In the genomic region with DNA sequence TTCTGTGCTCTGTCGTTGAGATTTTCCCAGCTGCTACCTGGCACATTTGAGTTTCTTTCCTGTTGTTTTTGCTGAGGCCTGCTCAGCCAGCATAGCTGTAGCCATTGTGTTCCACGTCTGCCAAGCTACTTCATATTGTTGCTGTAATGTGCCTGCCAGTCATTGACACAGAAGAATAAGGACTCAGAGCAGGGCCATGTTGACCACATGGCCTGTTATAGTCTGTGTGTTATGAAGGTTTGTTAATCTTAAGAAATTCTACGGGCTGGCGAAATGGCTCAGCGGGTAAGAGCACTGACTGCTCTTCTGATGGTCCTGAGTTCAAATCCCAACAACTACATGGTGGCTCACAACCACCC, we compare ENCODE assay signal across 12 mouse cellular contexts. TPM values are rescaled to one million over a fixed set of nuclear protein-coding genes. Genes with fewer than 3 reads are reported as not detected.
A peak's percentile ranks its signal among the peaks of the same experiment; 100 is the strongest.
DNase-seq lines count a peak whose midpoint lies in the region; ATAC-seq lines count a peak whose summit lies in the region.
"Had no signal": no experiment of that assay in that cellular context is flagged by ENCODE, and none has a peak within 500 bp of the region (broad histone marks: within the 10 kb centered on the region; RNA-seq: fewer than 3 reads in every experiment).

No protein-coding gene starts in this region.

- DNase-seq in kidney, adult 9 months: no peak
- DNase-seq in embryo, embryonic 10.5 days (ENCODE audit: low spot score): peak; percentile 27
- DNase-seq in midbrain, embryonic 14.5 days: no peak
- no peak for DNase-seq in right cerebral cortex, adult 2 months (ENCODE audit: low spot score in 2 of 2)
- no peak for DNase-seq in testis, postnatal 14 days (ENCODE audit: low spot score)
- DNase-seq: kidney, postnatal 14 days; right cerebral cortex, adult 18-20 months had no signal

- no peak overlapping the region for H3K4me3 ChIP-seq in kidney, embryonic 15.5 days (replicated peaks)
- no peak overlapping the region for H3K4me3 ChIP-seq in forebrain, embryonic 13.5 days
- no peak overlapping the region for H3K4me3 ChIP-seq in midbrain, embryonic 14.5 days (replicated peaks; ENCODE audit: low read depth, low read length)
- H3K4me3 ChIP-seq in intestine, embryonic 15.5 days (replicated peaks): no peak overlapping the region

- no peak for ATAC-seq in kidney, embryonic 15.5 days (replicated peaks; ENCODE audit: low FRiP score)
- peak; percentile 80 for ATAC-seq in forebrain, embryonic 13.5 days
- ATAC-seq in midbrain, embryonic 14.5 days (ENCODE audit: low FRiP score, low TSS enrichment): no peak
- no peak for ATAC-seq in intestine, embryonic 15.5 days

- peaks cover 8% of the 10 kb centered on the region for H3K4me1 ChIP-seq in kidney, embryonic 15.5 days
- peaks cover 20% of the 10 kb centered on the region for H3K4me1 ChIP-seq in forebrain, embryonic 13.5 days
- peaks cover 11% of the 10 kb centered on the region for H3K4me1 ChIP-seq in midbrain, embryonic 14.5 days (ENCODE audit: control insufficient read depth, insufficient read depth, low read length)
- H3K4me1 ChIP-seq in intestine, embryonic 15.5 days (replicated peaks): no peaks in the 10 kb centered on the region

- H3K9ac ChIP-seq in kidney, embryonic 15.5 days: no peak overlapping the region
- H3K9ac ChIP-seq in forebrain, embryonic 13.5 days: no peak overlapping the region
- no peak overlapping the region for H3K9ac ChIP-seq in midbrain, embryonic 14.5 days (replicated peaks; ENCODE audit: low read length)
- H3K9ac ChIP-seq in intestine, embryonic 15.5 days: no peak overlapping the region

- H3K36me3 ChIP-seq in kidney, embryonic 15.5 days: no peaks in the 10 kb centered on the region
- no peaks in the 10 kb centered on the region for H3K36me3 ChIP-seq in forebrain, embryonic 13.5 days (ENCODE audit: poor library complexity, severe bottlenecking)
- H3K36me3 ChIP-seq in midbrain, embryonic 14.5 days (ENCODE audit: control insufficient read depth, insufficient read depth, low read length): no peaks in the 10 kb centered on the region
- no peaks in the 10 kb centered on the region for H3K36me3 ChIP-seq in intestine, embryonic 15.5 days

- WGBS in kidney, embryonic 15.5 days: 66% methylated on average over 5 of the region's 5 CpGs
- WGBS in forebrain, embryonic 13.5 days: 25% methylated on average over 5 of the region's 5 CpGs
- 49% methylated on average over 5 of the region's 5 CpGs for WGBS in midbrain, embryonic 14.5 days
- WGBS in intestine, embryonic 15.5 days: 70% methylated on average over 5 of the region's 5 CpGs

- H3K27me3 ChIP-seq in kidney, embryonic 15.5 days: no peaks in the 10 kb centered on the region
- no peaks in the 10 kb centered on the region for H3K27me3 ChIP-seq in forebrain, embryonic 13.5 days
- no peaks in the 10 kb centered on the region for H3K27me3 ChIP-seq in midbrain, embryonic 14.5 days (ENCODE audit: control insufficient read depth, insufficient read depth, low read length)
- H3K27me3 ChIP-seq in intestine, embryonic 15.5 days (replicated peaks): no peaks in the 10 kb centered on the region

- no peak overlapping the region for H3K4me2 ChIP-seq in kidney, embryonic 15.5 days
- H3K4me2 ChIP-seq in forebrain, embryonic 13.5 days: no peak overlapping the region
- H3K4me2 ChIP-seq in midbrain, embryonic 14.5 days (ENCODE audit: low read length): no peak overlapping the region
- no peak overlapping the region for H3K4me2 ChIP-seq in intestine, embryonic 15.5 days (replicated peaks)

- peak overlapping the region; percentile 19; the same call in 1 of the 2 replicates for H3K27ac ChIP-seq in kidney, embryonic 15.5 days
- H3K27ac ChIP-seq in forebrain, embryonic 13.5 days: peak overlapping the region; percentile 37
- H3K27ac ChIP-seq in midbrain, embryonic 14.5 days (replicated peaks; ENCODE audit: low read depth, low read length): peak overlapping the region; percentile 27; the same call in 1 of the 2 replicates
- H3K27ac ChIP-seq in intestine, embryonic 15.5 days: no peak overlapping the region

- no peaks in the 10 kb centered on the region for H3K9me3 ChIP-seq in kidney, embryonic 15.5 days (replicated peaks)
- no peaks in the 10 kb centered on the region for H3K9me3 ChIP-seq in forebrain, embryonic 13.5 days (replicated peaks)
- H3K9me3 ChIP-seq in midbrain, embryonic 14.5 days (ENCODE audit: control insufficient read depth, low read length): no peaks in the 10 kb centered on the region
- H3K9me3 ChIP-seq in intestine, embryonic 15.5 days: no peaks in the 10 kb centered on the region

RNA-seq across cellular contexts. Expression of a gene that starts 2.2 kb away (rescaled TPM):
- not detected in 2 replicates for polyA plus RNA-seq in kidney, embryonic 15.5 days (2015; fragmentation: Nextera tagmentation; extraction: Ambion mirVana)
- not detected in 2 replicates for polyA plus RNA-seq in forebrain, embryonic 13.5 days (2015; fragmentation: Nextera tagmentation; extraction: Ambion mirVana)
- polyA plus RNA-seq in midbrain, embryonic 14.5 days (2014; fragmentation: Nextera tagmentation; extraction: Ambion mirVana): not detected in 2 replicates
- not detected in 2 replicates for polyA plus RNA-seq in intestine, embryonic 15.5 days (2015; fragmentation: Nextera tagmentation; extraction: Ambion mirVana)
- polyA plus RNA-seq: gonadal fat pad, adult 2 months; limb, embryonic 11.5 days had no signal

RNA-seq across cellular contexts. Expression of a gene that starts 9.0 kb away (rescaled TPM):
- polyA plus RNA-seq in kidney, embryonic 15.5 days (2015; fragmentation: Nextera tagmentation; extraction: Ambion mirVana): 1.3 and 2.2 TPM in 2 replicates
- not detected in 2 replicates for polyA plus RNA-seq in forebrain, embryonic 13.5 days (2015; fragmentation: Nextera tagmentation; extraction: Ambion mirVana)
- polyA plus RNA-seq in midbrain, embryonic 14.5 days (2014; fragmentation: Nextera tagmentation; extraction: Ambion mirVana): 0.34 and 0.35 TPM in 2 replicates
- 1.6 and 3.6 TPM in 2 replicates for polyA plus RNA-seq in intestine, embryonic 15.5 days (2015; fragmentation: Nextera tagmentation; extraction: Ambion mirVana)
- polyA plus RNA-seq: limb, embryonic 11.5 days had no signal

RNA-seq across cellular contexts. Expression of a gene that starts 16.1 kb away (rescaled TPM):
- 187 and 205 TPM in 2 replicates for polyA plus RNA-seq in kidney, embryonic 15.5 days (2015; fragmentation: Nextera tagmentation; extraction: Ambion mirVana)
- 12.7 and 18.1 TPM in 2 replicates for polyA plus RNA-seq in forebrain, embryonic 13.5 days (2015; fragmentation: Nextera tagmentation; extraction: Ambion mirVana)
- 18.8 and 66.5 TPM in 2 replicates for polyA plus RNA-seq in midbrain, embryonic 14.5 days (2014; fragmentation: Nextera tagmentation; extraction: Ambion mirVana)
- polyA plus RNA-seq in intestine, embryonic 15.5 days (2015; fragmentation: Nextera tagmentation; extraction: Ambion mirVana): 255 and 288 TPM in 2 replicates

RNA-seq across cellular contexts. Expression of a gene that starts 34.2 kb away (rescaled TPM):
- polyA plus RNA-seq in kidney, embryonic 15.5 days (2015; fragmentation: Nextera tagmentation; extraction: Ambion mirVana): 12.4 and 15.4 TPM in 2 replicates
- 33.0 and 34.7 TPM in 2 replicates for polyA plus RNA-seq in forebrain, embryonic 13.5 days (2015; fragmentation: Nextera tagmentation; extraction: Ambion mirVana)
- polyA plus RNA-seq in midbrain, embryonic 14.5 days (2014; fragmentation: Nextera tagmentation; extraction: Ambion mirVana): 44.1 and 56.0 TPM in 2 replicates
- 7.9 and 10.7 TPM in 2 replicates for polyA plus RNA-seq in intestine, embryonic 15.5 days (2015; fragmentation: Nextera tagmentation; extraction: Ambion mirVana)

RNA-seq across cellular contexts. Expression of a gene that starts 51.3 kb away (rescaled TPM):
- 7.8 and 7.9 TPM in 2 replicates for polyA plus RNA-seq in kidney, embryonic 15.5 days (2015; fragmentation: Nextera tagmentation; extraction: Ambion mirVana)
- 0.25 TPM in 1 of 2 replicates, not detected in the other for polyA plus RNA-seq in forebrain, embryonic 13.5 days (2015; fragmentation: Nextera tagmentation; extraction: Ambion mirVana)
- not detected in 2 replicates for polyA plus RNA-seq in midbrain, embryonic 14.5 days (2014; fragmentation: Nextera tagmentation; extraction: Ambion mirVana)
- 24.6 and 26.1 TPM in 2 replicates for polyA plus RNA-seq in intestine, embryonic 15.5 days (2015; fragmentation: Nextera tagmentation; extraction: Ambion mirVana)
